Mouse (Mus musculus) C3H10T1/2 (cell line): ENCODE measurements around the gene Ndufb3. TPM values are rescaled to one million over a fixed set of nuclear protein-coding genes. Genes with fewer than 3 reads are reported as not detected.

Source experiments
- polyA plus RNA-seq, 2 experiments: library from polyadenylated mRNA; unstranded; fragments of >200 nt; fragmentation: generic; extraction: Trizol; gene quantifications; one replicate each; pipeline ENCODE4 v1.2.1; 2012; ENCODE audit warnings: missing spikeins in 2 of 2

The Ndufb3 gene
- 100 to 1,000 TPM in 1 of 2 experiments, 10 to 100 TPM in 1; 58.4 to 123 TPM for polyA plus RNA-seq

DNA sequence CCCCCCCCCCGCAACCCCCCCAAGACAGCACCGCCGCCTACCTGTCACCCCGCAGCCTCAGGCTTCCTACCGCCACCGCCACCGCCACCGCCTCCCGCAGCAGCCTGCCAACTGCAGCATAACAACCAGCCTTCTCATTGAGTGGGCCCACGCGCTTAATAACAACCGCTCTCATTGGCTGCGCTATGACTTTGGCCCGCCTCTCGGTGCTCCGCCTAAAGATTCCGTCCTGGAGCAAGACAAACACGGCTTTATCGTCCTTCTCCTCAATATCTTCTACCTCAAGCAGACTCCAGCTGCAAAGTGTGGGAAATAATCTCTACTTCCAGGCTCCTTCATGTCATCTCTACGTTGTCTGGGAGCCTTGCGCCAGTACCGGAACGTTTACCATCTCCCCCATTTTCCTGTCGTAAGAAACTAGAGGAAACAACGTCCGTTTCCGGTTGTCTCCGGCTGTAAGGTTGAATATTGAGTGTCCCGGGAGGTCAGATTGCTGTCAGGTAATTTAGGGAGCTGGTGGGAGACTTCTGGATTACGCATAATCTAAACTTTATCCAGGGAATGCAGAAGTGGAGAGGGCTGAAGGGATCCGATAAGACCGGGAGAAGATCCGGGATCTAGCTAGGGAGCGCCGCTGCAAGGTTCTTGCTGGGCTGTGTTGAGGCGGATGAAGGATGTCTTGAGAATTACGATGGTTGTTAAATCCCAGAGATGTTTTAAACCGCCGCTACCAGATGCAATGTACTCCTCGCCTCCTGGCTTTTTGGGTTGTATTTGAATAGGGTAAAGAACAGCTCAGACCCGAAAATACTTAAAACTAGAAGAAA is at the start of gene Ndufb3, which contains the start of gene Fam126b:
Gene Ndufb3, plus strand, starts transcription at position 214 of the 827 bp plus-strand sequence.
Gene Fam126b, minus strand, starts transcription at position 153 of the 827 bp plus-strand sequence.

Other genes with a start within 250 kb of the Ndufb3 start
- gene Bzw1, start 193.5 kb upstream of the Ndufb3 start, polyA plus RNA-seq: 10 to 100 TPM in 1 of 2 experiments, 1 to 10 TPM in 1; 3.3 to 22.1 TPM
- gene Clk1, start 162.3 kb upstream of the Ndufb3 start, polyA plus RNA-seq: 10 to 100 TPM in 1 of 2 experiments, under 1 TPM in 1; 0.91 to 19.6 TPM
- 10 to 100 TPM; 19.8 to 24.7 TPM for gene Nif3l1, start 141.2 kb upstream of the Ndufb3 start, polyA plus RNA-seq
- gene Ppil3, start 140.9 kb upstream of the Ndufb3 start, polyA plus RNA-seq: 10 to 100 TPM; 35.9 to 59.4 TPM
- 1 to 10 TPM in 1 of 2 experiments, under 1 TPM in 1; 0.70 to 5.2 TPM for gene Orc2, start 81.3 kb upstream of the Ndufb3 start, polyA plus RNA-seq
- gene Fam126b, start 61 bp upstream of the Ndufb3 start, polyA plus RNA-seq: under 1 TPM; 0.07 to 0.39 TPM
- gene Als2cr12, start 109.6 kb downstream of the Ndufb3 start, polyA plus RNA-seq: under 1 TPM; 0.02 to 0.05 TPM
- gene Cflar, start 125.1 kb downstream of the Ndufb3 start, polyA plus RNA-seq: 10 to 100 TPM; 18.6 to 33.0 TPM
- 10 to 100 TPM in 1 of 2 experiments, 1 to 10 TPM in 1; 1.7 to 13.7 TPM for gene Casp8, start 209.0 kb downstream of the Ndufb3 start, polyA plus RNA-seq